Mouse (Mus musculus): ENCODE measurements around the gene Prdm1.

Prdm1 gene

GRCm38 (mm10) chr10:44403415-44403814 is 124.9 kb downstream of the Prdm1 start:
- DNase-seq: no peak

DNA sequence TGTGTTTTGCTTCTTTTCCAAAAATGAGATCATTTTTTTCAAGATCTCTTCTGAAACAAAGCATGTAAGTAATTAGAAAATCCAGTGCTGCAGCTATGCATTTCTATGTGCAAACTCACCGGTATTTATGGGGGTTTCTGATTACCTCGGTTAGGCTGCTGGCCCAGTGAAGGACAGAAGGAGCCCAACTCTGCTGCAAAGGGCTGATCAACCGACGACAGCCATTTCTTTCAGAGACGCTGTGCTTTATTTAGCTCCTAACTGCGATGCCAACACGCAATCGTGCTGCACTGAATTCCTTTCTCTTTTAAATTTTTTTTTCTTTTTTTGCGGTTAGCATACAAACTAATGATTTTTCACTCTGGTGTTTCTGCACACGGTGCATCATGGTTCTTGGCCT is 126.7 kb downstream of the Prdm1 start:
- DNase-seq: no peak

DNA sequence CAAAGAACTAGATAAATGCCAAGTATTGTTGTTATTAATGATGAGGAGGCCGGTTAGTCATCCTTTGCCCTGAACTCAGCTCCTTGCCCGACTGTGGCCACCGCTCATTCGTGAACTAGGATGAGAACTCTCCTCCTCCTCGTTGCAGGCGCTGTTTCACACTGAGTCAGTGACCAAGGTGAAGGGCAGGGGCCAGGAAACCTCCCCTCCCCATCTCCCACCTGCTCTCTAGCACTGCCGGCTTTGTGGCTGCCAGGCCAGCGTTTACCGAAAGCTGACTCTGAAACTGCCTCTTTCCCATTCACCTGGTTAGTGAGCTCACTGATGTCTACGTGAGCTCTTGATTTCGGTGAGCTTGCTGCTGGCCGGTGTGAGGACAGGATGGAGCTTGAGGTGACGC is 127.7 kb downstream of the Prdm1 start:
- no peak for DNase-seq

DNA sequence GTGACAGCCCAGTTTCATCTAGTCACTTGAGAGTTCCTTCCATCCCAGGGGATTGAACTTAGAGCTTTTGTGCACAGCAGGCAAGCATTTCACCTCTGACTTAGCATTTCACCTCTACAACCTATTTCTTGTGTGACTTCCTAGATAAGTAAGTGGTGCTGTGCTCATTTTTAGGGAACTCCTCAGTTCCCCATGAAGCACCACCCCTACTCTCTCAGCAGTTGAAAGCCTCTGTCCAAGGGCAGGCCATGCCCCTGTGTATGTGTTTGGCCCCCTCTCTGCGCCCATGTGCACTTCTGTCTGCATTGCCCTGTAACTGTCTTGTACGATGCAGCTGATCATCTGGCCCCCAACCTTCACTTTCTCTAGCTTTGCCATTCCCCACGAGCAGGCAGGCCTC is 128.2 kb downstream of the Prdm1 start:
- DNase-seq: no peak

DNA sequence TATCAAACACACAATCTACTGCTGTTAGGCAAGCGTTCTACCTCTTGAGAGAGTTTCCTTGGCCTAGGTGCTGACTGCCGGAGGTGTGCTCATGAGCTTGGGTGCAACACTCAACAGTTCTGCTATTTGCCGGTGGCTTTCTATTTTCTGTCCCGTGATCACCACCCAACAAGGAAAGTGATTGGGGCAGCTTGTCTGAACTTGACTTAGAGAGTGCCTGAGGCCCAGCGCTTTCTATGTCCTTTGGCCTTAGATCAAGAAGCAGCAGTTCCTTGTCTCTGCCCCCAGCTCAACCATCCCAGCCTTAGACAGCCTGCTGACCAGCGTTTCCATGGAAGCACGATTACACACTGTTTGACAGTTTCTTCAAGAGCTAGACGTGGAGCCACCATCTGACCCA is 135.4 kb downstream of the Prdm1 start:
- no peak for DNase-seq

DNA sequence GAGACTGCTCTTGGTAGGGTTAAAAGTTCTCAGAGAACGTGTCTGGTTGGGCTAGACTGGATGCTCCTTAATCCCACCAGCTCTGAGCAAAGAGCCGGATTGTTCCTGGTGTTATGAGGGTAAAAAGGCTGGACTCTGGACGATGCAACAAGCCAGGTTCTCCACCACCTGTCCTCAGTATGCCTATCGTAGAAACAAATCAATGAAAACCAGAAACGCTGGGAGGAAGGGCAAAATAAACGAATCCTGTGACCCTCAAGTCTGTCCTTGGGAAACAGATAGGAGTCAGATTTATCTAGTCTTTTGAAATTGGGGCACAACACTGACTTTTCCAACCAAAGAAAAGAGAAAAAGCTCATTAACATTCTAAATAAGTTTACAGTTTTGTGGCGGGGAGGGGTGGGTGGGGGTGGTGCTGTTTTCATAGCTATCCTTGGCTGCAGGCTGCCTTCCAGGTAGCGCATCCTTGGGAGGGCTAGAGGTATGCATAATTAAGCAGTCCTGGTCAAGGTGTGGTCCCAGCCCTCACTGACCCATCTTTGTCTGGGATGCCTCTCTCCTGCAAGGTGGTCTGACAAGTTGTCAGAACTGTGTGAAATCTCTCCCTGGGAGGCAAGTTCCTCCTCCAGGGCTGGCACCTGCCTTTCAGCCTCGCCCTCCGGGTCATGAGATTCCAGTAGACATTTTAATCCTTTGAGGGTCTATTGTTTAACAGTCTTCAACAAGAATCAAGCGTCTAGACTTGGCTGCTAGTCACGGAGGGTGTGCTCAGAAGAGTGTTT is 136.6 kb downstream of the Prdm1 start:
- DNase-seq: no peak

DNA sequence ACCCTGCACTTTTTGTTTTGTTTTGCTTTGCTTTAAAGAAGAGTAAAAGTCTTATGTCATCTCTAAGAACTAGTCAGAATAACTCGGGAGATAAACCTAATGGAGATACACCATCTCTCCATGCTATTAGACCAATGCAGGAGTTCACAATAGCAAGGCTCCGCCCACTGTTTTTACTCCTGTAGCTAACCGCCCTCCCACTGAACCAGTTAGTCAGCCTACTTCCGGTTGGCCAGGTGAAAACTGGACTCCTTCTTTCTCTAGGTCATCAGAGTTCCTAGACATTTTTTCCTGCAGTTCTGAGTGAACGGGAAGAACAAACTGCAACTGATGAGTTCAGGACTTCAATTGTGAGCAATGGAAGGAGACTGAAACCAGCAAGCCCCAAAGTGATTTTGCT is 138.0 kb downstream of the Prdm1 start:
- DNase-seq: no peak

DNA sequence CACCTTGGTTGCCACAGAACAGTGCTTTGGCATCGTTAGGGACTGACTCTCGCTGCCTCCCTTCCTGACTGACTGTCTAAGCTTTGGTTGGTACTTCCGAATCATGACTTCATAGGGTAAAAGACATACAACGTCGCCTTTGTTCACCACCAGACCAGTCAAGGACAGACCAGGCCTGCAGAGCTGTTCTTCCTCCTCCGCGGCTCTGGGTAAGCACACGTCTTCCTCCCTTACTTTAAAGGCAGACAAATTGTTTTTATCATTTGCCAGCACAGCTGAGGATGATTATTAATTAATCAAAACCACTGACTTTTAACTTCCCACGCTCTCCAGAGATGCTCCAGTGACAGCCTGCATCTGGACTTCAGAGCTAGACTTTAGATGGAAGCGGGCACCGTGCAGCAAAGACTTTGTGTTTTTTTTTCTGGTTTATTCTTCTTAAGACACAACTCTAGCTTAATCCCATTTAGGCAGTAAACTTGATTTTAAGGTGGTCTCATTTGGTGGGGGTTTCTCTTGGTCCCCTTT is 139.5 kb downstream of the Prdm1 start:
- DNase-seq: no peak

All from cerebellum, adult 8-10 months (tissue).